Mouse (Mus musculus) kidney, postnatal 36 days (tissue): ENCODE measurements around the gene Fbn1.

Source experiments
- DNase-seq, 2 experiments: peaks; one replicate each; pipeline ENCODE4 v3.0.0; 2021 to 2022; ENCODE audit warnings: mixed read lengths in 2 of 2

The Fbn1 gene

GRCm38 (mm10) chr2:125507893-125508292, at the start of gene Fbn1:
Gene Fbn1, minus strand, starts transcription at chr2:125507993.
- no peak for DNase-seq

GRCm38 (mm10) chr2:125555830-125556229, 48.0 kb upstream of the Fbn1 start:
- DNase-seq = no peak

DNA sequence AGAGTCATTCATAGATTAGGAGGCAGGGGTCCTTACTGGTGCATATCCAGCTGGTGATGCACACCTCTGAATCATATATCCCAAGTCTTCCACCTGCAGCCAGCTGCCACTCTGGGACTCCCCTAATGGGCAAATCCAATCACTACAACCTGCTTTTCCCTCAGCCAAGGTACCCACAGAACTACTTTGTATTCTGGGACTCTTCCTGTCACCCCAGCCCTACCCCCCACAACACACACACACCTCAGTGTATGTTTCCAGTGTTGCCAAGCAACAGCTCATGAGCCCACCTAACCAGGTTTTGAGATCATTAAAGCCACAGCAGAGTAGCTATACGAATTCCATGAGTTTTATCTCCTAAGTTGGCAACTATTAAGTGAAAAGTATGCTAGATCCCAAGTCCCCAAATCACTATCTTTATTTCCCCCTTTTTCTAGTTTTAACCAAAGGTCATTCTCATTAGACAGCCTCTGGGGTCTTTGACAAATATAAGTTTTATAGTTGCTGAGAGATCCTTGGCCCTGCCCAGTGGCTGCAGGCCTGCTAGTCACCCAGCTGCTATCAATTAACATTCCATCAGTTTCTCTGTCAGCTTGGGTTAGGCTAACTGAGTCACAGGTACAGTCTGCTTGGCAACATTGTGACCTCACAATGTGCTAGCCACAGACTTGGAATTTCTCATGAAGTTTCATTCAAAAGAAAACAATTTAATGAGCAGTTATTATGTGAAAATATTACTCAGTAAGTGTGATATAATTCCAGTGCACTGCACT, 41.2 kb upstream of the Fbn1 start:
- DNase-seq = no peak

- DNase-seq = no peak
These were observed 37.2 kb upstream of the Fbn1 start for GRCm38 (mm10) chr2:125544986-125545385.

- DNase-seq = no peak
These were observed 35.9 kb upstream of the Fbn1 start for GRCm38 (mm10) chr2:125543646-125544045.

DNA sequence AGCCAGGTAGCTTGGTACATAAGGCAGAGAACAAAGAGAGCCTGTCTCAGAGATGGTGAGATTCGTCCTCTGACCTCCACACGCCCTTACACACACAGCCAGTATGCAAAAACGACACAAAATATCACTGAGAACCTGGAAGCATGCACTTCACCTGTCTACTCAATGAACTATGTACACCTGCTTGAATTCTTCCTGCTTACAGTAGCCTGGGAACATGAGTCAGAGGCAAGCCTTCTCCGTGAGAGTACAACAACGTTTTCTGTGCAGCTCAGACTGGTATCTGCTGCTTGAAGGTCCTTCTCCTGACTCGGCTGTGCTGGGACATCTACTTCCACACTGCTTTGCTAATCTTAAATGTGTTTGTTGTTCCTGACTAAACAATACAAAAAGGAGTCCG, 33.7 kb upstream of the Fbn1 start:
- DNase-seq = no peak

GRCm38 (mm10) chr2:125540579-125540978, 32.8 kb upstream of the Fbn1 start:
- no peak for DNase-seq

- DNase-seq = no peak
These were observed 31.8 kb upstream of the Fbn1 start for GRCm38 (mm10) chr2:125539640-125540039.

- no peak for DNase-seq
These were observed 22.9 kb upstream of the Fbn1 start for GRCm38 (mm10) chr2:125530665-125531064.

GRCm38 (mm10) chr2:125526566-125526965, 18.8 kb upstream of the Fbn1 start:
- DNase-seq = no peak

- DNase-seq = no peak
These were observed 17.7 kb upstream of the Fbn1 start for GRCm38 (mm10) chr2:125525484-125525883.

GRCm38 (mm10) chr2:125516594-125516993, 8.8 kb upstream of the Fbn1 start:
- peak; percentile 57 to 64 for DNase-seq

GRCm38 (mm10) chr2:125515291-125516057, 7.7 kb upstream of the Fbn1 start:
- no peak for DNase-seq

- no peak for DNase-seq
These were observed 6.6 kb upstream of the Fbn1 start for GRCm38 (mm10) chr2:125514391-125514790.

DNA sequence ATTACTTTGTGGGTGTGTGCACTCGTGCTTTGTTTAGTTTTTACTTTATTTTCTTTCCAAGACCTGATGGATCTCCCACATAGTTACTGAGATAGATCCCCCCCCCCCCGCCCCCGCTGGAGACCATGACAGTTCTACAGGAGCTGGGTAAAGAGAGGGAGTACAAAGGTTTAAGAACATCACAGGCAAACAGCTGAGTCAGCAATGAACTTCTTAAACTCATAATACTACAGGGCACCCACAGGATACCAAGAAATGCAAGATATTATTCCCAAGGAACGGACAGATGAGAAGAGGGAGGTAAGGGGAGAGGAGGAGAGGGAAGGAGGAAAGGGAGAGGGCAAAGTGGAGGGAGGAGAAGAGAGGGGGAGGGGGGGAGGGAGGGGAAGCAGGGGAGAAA, 4.8 kb upstream of the Fbn1 start:
- no peak for DNase-seq

- DNase-seq = no peak
These were observed 4.1 kb upstream of the Fbn1 start for GRCm38 (mm10) chr2:125511898-125512297.

DNA sequence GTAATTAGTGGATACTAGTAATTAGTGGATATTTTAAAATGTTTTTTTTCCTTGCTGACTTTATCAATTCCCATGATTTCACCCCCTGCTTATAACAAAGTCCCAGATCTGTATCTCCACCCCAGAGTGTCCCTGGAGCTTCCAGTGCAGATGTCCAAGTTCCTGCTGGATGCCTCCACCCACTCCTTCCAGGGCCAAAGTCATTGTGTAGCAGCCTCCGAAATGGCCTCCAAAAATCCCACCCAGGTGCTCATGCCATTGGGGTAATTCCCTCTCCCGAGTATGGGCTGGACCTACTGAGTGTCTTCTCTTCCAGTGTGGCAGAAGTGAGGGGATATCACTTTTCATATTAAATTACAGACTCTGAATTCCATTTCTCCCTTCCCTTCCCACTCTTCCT, 3.0 kb upstream of the Fbn1 start:
- DNase-seq = no peak

- DNase-seq = no peak
These were observed 588 bp upstream of the Fbn1 start for GRCm38 (mm10) chr2:125508381-125508780.

GRCm38 (mm10) chr2:125506316-125507054, 1.3 kb downstream of the Fbn1 start:
- peak; percentile 24 to 44 for DNase-seq

- DNase-seq = peak in 1 of 2 experiments; percentile 45
These were observed 2.0 kb downstream of the Fbn1 start for GRCm38 (mm10) chr2:125505746-125506315.

- DNase-seq = peak; percentile 21 to 51
These were observed 2.6 kb downstream of the Fbn1 start, which contains the start of gene Gm9913 for GRCm38 (mm10) chr2:125505006-125505745. Gene Gm9913, plus strand, starts transcription at chr2:125505089.

DNA sequence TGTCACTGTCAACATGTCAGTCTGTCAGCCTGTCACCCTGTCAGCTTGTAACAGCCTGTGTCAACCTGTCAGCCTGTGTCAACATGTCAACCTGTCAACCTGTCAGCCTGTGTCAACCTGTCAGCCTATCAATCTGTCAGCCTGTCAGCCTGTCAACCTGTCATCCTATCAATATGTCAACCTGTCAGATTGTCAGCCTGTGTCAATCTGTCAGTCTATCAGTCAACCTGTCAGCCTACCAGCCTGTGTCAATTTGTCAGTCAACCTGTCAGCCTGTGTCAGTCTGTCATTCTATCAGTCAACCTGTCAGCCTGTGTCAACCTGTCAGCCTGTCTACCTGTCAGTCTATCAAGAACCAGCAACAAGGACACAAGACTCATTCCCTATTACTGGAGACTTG, 6.3 kb downstream of the Fbn1 start:
- no peak for DNase-seq
